Mouse (Mus musculus) cerebellum, postnatal 14 days (tissue): ENCODE measurements around the gene Blm.
"Not testable (repeated sequence)": the region's sequence is repeated elsewhere in the genome, so short reads cannot be mapped to it uniquely, and the experiment has no call there.

Experiments
- DNase-seq, 2 experiments: peaks; one replicate each; pipeline ENCODE4 v3.0.0; 2021; ENCODE audit warnings: mixed read lengths in 2 of 2

Gene Blm

DNA sequence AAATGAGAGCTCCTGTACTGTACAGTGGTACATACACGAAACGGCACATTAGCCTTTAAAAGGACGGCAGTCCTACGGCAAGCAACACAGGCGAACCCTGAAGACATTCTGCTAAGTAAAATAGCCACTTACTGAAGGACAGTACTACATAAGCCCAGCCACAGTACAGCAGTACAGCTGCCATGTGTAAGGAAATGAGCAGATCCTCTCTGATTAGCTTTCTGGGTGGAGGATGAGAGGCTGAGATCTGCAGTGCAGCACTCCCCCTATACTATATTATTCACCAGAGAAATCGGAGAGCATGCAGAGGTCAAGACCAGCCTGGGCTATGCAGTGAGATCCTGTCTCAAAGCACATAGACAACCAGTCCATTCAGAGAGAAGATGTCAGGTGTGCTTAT is 3.8 kb downstream of the Blm start:
- no peak for DNase-seq

DNA sequence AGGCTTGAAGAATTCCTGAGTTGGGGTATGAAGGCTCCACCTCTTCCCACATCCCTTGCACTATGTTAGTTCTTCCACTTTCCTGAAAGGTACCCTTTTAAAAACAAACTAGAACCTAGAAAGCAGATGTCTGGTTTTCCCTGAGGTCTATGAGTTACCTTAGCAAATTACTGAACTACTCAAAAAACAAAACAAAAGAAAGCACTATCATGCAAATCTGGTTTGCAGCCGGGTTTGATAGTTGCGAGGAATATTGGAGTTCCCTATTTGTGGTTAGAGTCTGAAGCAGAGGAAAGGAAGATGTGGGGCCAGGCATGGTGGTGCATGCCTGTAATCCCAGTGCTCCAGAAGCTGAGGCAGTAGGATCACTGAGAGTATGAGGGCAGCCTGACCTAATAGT is 4.3 kb downstream of the Blm start:
- no peak for DNase-seq

DNA sequence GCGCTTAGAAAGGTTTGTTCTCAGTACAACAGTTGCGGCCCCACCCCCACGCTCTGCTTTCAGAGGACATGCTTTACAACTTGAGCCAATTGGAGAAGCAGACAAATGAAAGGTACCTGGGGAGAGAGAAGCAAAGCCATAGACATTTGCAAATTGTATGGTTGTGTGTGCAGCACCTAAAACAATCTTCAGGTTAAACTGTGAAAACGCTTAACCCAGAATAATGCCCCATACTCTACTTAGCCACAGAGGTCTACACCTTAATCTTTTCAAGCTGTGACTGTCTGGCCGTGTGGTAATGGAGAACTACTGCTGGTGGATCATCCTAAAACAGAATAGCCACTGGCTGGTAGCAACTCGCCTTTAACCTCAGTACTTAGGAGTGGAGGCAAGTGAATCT is 8.2 kb downstream of the Blm start:
- no peak for DNase-seq

DNA sequence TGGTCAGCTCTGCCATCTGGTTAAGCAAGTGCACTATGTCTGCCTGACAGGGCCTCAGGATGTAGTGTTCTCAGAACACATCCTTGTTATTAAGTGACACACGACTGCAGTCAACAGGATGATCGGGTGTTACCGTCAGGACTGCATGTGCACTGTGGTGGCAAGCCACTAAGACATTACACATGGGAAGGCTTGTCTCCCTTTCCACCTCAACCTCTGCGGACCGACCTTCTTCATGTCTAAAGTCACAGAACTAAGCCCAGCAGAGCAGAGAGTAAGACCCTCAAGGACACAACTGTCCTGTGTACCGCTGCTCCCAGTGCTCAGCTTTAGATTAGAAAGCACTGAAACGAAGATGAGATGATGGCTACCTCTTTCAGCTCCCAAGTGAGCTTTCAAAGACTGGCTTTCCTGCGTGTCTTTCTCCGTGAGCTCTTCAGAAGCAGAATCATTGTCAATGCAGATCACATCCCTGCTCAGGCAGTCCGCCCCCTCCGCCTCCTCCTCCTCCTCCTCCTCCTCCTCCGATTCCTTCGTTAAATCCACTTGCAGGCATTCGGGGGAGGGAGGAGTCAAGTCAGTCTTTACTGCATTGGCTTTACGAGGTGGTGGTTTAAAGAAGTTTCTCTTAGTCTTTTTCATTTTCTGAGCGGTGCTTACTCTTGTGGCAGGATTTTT is 22.4 kb downstream of the Blm start:
- DNase-seq: no peak

DNA sequence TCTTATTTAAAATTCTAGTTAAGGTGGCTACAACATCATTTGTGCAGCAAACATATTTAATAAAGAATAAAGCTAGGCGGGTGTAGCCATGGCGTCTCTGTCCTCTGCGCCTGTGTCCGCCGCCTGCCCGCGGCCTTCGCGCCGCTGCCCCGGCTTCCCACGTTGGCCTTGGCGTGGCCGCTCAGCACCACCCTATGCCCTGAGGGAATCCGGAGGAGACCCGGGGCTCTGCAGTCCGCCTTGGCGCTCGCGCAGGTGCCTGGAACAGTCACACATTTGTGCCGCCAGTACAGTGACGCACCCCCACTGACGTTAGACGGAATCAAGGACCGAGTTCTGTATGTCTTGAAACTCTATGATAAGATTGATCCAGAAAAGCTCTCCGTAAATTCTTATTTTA is 27.2 kb downstream of the Blm start:
- not testable (repeated sequence) for DNase-seq

DNA sequence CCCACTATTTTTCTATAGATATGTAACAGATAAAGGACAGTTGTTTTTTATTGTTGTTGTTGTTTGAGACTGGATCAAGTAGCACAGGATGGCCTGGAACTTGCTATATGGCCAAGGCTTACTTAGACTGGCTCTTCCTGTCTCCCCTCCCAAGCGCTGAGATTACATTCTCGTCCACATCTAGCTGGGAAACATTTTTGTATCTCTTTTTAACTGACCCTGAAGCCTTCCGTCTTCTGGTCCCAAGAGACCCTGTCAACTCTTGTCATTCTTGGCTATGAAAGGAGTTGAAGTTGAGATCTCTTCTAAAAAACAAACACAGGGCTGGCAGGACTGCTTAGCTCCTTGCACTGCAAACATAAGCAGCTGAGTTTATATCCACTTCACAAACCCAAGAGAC is 28.9 kb downstream of the Blm start:
- DNase-seq: no peak

DNA sequence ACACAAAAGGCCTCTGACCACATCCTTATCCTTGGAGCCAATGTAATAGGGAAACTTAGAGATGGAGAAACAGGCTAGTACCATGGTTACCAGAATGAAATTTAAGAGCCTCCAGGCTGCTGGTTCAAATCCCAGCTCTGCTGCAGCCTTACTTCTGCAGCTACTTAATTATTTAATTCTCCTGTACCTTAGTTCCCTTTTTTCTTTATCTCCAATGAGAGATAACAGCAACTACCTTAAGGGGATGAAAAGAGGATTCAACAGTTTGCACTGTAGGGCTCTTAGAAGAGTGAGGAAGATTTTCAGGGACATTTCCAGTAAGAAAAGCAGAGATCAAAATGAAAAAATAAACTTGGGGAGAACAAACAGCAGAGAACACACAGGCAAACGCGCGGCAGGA is 30.0 kb downstream of the Blm start:
- DNase-seq: no peak

DNA sequence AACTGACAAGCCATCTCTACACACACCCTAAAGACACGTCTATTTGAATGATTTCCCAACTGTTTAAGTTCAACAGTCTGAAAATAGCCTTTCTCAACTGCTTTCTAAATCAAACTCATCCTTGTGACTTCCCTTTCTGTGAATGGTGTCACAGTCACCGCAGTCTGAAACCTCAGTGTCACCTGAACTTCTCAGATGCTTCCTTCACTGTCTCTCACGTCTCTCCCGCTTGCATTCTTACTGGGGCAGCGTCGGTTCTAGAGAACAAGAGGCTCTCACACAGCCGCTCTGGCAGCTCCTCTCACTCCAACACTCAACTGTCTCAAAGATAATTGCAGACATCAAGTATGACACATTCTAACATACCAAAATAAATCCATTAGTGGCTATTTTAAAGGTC is 33.9 kb downstream of the Blm start:
- DNase-seq: no peak

DNA sequence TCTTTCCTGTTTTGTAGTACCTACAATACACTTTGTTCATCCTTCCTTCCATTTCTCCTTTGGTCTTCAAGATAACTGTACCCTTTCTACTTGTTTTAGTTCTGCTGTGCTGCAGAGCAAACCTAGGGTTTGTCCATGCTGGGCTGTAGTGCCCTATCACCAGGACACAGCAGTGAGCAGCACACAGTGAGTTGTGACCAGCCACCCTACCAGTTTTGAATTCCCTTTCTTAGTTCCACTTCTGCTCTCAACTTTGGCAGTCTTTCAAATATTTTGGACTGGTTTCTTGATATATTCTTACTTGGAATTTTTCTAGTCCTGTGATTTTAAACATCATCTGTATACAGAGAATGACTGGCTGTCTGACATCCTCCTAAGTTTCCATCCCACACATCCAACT is 34.8 kb downstream of the Blm start:
- DNase-seq: no peak

DNA sequence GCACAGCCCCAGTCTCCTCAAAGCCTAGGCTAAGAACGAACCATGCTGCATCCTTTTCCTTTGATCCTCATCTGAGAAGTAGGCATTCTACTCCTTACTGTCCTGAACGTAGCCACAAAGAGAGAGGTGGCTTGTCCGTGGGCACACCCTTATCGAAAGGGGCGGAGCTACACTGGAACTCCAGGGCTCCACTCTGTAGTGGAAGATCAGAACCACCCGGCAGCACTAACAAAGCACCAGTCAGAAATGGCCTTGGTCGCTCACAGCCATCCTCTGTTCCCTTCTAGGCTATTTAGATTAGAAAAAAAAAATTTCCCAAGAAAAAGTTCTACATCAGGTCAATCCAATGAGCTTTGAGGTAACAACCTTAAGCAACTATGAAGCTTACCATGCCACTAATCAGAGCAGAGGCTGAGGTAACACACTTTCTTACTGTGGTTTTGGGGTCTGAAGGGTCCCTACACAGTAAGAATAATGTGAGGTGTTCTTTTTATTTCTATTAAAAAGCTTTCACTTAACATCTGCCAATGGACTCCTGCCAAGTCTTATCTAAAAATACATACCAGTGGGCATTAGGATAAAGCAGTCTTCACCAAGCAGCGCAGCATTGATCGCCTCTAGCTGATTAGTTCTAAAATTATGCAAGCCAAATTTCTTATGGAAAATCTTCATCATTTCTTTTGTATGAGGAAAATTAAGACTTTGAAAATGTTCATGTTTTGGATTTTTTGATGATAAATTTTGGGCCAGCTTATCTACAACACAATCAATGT is 35.5 kb downstream of the Blm start:
- DNase-seq: no peak

DNA sequence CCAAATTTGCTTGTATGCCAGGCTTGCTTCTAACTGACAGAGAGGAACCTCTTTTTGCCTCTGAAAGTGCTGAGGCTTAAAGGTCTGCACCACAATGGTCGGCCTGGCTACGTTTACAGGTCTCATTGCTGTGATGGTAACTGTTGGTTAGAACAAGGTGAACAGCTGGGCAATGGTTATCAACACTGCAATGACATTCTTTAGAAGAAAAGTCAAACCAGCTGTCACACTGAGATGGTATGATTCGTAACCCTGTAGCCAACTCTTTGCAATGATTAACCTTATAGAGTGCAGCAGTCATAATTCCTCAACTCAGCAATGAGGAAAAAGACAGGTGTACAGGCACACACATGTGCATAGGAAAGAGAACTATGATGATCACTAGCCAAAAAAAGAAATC is 38.3 kb downstream of the Blm start:
- no peak for DNase-seq

DNA sequence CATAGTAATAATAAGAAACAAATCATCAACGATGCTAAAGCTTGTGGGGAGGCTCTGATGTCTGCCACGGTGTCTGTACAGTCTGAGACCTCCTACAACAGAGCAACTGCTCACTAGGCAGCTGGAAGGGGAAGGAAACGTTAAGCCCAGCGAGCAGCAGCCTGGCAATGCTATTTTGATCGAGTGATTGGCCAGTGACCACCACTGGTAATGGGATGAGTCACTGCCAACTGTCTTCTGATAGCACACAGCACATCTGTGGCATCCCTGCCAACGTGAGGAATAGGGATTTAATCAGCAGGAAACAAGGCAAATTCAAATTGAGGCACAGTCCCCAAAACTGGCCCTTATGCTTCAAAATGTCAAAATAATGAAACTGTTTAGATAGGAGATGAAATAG is 39.7 kb downstream of the Blm start:
- DNase-seq: no peak

DNA sequence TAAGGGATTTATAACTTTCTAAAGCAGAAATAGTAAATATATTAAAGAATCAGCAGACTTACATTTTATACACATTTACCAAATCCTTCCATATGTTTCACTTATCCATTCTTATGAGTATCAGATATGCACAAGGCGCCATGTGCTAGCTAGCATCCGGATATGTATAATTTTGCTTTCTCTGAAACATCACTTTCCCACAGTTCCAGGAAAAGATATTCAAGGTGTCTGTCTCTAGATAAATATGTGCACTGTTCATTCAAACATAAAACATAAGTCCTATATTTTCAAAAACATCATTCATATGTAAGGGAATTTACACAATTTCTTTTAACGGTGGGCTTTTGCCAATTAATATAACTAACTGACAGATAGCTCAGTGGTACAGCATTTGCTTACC is 42.9 kb downstream of the Blm start:
- no peak for DNase-seq

DNA sequence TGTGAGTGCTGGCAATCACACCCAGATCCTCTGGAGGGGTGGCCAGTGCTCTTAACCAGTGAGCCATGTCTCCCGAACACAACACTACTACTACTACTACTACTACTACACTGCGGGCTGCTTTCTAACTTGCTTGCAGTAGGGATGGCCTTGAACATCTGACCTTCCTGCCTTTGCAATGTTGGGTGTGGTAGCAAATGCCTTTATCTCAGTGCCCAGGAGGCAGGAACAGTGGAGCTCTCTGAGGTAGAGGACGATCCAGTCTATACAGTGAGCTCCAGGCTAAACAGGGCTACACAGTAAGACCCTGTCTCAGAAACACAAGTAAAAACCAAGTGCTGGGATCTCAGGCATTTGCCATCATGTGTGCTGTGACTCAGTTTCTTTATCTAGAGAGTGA is 43.8 kb downstream of the Blm start:
- DNase-seq: no peak

DNA sequence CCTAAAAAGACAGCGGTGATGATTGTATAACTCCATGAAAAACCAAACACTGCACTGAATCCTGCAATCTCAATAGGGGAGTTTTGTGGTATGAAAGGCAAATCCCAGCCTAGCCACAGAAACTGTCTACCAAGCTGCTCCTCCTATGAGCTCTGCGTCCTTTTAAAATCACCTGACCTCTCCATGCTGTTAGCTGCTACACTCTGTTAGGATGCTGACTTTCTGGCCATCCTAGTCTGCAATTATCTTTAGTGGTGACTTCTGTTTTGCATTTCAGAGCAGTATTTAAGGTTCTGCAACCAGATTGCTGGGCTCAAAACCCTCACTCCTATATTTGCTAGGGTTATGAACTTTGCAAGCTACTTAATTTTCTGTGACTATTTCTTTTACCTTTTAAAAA is 44.6 kb downstream of the Blm start:
- DNase-seq: no peak

DNA sequence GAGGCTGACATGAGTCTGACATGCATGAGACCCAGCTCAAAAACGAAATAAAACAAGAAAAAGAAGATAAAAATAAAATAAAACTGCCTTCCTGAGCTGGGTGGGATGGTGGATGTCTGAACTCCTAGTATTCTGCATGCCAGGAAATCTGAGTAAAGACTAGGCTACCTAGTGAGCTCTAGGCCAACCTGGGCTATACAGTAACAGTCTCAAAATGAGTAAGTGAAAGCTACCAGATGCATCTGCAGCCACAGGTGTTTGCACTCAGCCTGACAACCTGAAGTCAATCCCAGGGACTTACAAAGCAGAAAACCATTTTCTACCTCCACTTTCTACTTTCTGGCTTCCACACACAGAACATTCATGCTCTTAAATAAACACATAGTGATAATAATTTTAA is 45.5 kb downstream of the Blm start:
- DNase-seq: no peak

DNA sequence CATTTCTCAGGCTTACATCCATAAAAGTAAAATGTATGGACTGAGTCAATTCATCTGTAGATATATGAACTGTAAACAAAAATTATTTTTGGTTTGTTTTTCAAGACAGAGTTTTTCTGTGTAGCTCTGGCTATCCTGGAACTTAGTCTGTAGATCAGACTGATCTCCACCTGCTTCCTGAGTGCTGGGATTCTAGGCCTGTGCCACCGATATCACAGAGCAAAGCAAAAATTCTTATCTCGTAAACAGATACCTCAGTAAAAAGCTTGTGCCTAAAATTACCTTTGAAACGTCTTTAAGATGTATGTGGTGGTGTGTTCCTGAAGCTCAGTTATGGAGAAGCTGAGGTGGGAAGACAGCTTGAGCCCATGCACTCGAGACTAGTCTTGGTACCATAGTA is 47.7 kb downstream of the Blm start:
- no peak for DNase-seq

DNA sequence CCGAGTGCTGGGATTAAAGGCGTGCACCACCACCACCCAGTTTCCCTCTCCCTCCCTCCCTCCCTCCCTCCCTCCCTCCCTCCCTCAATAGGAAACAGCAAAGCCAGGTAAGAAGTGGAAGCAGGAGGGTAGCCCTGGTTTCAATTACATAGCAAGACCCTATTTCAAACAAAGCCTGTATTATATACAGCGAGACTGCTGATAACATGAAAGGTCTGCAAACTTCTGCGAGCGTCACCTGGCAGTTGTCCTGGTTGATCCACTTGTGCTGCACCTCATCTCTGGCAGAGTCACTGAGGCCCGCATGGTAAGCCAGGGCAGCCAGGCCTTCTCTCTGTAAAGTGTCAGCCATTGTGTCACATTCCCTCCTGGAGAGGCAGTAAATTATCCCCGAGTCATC is 54.8 kb downstream of the Blm start:
- DNase-seq: no peak

DNA sequence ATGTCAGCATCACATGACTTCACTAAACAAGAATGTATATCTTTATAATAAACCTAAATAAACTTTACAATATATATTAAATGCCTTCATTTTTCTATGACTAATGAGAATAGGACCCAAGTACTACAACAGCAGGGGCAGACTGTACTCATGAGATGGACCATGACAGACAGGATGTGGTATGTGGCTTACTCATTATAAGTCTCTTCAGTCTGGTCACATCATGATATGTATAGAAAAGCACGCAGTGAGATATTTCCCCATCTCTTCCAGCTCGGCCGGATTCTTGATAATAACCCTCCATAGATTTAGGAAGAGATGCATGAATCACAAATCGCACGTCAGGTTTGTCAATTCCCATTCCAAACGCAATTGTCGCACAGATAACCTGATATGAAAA is 61.1 kb downstream of the Blm start:
- no peak for DNase-seq

DNA sequence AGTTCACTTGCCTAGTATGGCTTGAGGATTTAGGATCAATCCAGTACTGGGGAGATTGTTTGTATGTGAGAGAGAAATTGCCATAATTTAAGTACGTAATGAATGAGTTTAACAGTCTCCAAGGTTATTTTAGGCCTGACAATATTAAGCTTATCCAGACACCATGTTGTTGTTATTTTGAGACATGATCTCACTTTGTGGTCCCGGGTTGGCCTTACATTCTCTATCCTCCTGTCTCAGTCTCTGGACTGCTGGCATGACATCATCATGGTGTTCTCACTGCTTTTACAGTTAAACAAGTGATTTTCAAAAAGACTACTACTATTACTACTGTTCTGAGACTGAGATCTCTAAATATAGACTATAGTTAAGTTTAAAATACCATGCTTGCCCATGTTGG is 66.1 kb downstream of the Blm start:
- no peak for DNase-seq

DNA sequence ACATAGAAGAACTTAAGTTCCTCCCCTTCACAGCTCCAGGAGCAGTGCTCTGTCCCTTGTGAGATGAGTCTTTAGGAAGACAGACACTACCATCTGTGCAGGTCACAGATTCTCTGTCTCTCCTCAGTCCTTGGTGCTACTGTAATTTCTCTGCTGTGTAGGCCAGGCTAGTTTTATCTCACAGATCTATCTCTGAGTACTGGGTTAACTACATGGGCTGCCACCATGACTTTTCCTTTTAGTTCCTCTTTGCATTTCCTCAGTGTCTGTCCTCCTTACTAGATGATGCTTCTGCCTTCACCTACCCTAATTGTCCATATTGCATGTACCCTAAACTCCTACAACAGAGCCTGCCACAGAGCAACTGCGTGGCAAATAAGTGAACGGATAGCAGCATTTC is 67.6 kb downstream of the Blm start:
- no peak for DNase-seq

DNA sequence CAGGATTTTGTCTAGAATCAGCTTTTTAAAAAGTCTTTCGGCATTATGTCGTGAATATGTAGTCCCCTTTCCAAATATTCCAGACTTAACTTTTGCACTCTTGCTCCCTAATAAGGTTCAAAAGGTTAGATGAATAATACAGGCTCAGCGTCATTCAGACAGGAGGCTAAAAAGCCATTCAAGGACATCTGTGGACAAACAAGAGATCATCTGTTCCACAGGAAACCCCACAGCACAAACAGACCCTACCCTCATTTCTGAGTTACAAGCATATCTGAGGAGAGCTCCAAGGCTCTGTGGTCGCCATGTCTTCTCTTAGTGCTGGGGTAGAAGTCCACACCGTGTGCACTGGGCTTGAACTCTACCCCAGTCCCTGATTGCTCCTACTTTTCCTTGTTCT is 70.1 kb downstream of the Blm start:
- DNase-seq: no peak

DNA sequence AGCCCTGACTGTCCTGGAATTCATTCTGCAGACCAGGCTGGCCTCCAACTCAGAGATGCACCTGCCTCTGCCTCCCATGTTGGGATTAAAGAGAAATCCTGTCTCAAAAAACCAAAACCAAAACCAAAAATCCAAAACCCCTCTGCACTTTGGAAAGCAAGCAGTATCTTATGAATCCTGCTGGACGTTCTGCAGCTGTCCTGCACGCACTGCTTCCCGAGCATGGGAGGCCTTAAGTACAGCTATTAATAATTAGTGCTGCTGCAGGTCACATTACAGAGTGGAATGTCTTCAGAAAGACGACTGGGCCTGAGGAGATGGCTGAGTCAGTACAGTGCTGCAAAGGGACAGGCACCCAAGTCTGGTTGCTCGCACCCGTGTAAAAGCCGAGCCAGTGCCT is 73.0 kb downstream of the Blm start:
- DNase-seq: no peak

DNA sequence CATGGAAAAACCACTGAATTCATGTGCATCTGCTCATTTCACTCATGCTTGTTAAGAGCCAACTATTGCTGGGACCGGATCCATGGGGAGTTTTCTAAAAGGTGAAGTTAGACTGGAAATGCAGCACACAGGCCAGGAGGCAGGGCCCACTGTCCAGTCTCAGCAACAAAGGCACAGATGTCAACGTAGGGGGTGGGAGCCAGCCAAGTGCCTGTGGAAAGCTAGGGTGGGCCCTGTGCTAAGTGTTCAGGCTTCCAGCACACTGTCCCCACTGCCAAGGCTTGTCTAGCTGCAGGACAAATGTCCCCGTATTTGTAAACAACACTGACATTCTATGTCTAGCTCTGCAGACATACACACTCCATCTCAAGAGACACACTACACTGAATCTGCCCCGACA is 74.0 kb downstream of the Blm start:
- DNase-seq: no peak

DNA sequence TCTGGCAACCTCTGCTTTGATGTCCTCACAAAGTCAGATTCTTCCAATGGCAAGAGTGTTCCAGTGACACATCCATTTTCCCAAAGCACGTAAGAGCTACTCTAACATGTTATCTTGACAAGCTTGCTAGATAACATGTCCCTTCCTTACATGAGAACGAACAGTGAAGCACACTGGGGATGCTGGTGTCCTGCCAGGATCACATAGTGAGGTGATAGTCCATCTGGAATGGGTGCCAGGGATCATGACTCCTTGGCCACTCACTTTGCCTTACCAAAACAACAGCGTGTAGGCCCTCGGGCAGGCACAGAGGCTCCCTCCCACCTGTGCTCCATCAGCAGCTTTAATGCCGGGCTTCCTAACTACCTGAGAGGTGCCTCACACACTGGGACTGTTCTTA is 74.7 kb downstream of the Blm start:
- no peak for DNase-seq
